Mouse (Mus musculus): ENCODE data around the gene Pinlyp. TPM values are rescaled to one million over a fixed set of nuclear protein-coding genes. Genes with fewer than 3 reads are reported as not detected.

The Pinlyp gene
- total RNA-seq, 2 experiments from 2014 or later, result not detected

Other genes with a start within 250 kb of the Pinlyp start
- 6.6 and 10.5 TPM in 2 replicates for gene Zfp61, start 244.9 kb downstream of the Pinlyp start, total RNA-seq (2015)
- gene Zfp61, start 244.9 kb downstream of the Pinlyp start, total RNA-seq (2017), result 22.7 and 29.0 TPM in 2 replicates
- gene Zfp94, start 229.5 kb downstream of the Pinlyp start, total RNA-seq (2015), result 2.5 and 3.6 TPM in 2 replicates
- gene Zfp94, start 229.5 kb downstream of the Pinlyp start, total RNA-seq (2017), result 2.7 and 5.0 TPM in 2 replicates
- gene Tescl, start 212.2 kb downstream of the Pinlyp start, total RNA-seq (2015), result not detected in 2 replicates
- not detected in 2 replicates for gene Tescl, start 212.2 kb downstream of the Pinlyp start, total RNA-seq (2017)
- not detected in 2 replicates for gene Lypd5, start 196.9 kb downstream of the Pinlyp start, total RNA-seq (2015)
- not detected in 2 replicates for gene Lypd5, start 196.9 kb downstream of the Pinlyp start, total RNA-seq (2017)
- gene Kcnn4, start 175.9 kb downstream of the Pinlyp start, total RNA-seq (2015), result 20.5 and 28.0 TPM in 2 replicates
- 48.6 and 57.7 TPM in 2 replicates for gene Kcnn4, start 175.9 kb downstream of the Pinlyp start, total RNA-seq (2017)
- 10.8 and 18.1 TPM in 2 replicates for gene Smg9, start 146.5 kb downstream of the Pinlyp start, total RNA-seq (2015)
- gene Smg9, start 146.5 kb downstream of the Pinlyp start, total RNA-seq (2017), result 16.0 and 20.8 TPM in 2 replicates
- 0.07 TPM in 1 of 2 replicates, not detected in the other for gene Irgc1, start 93.8 kb downstream of the Pinlyp start, total RNA-seq (2015)
- gene Irgc1, start 93.8 kb downstream of the Pinlyp start, total RNA-seq (2017), result not detected in 2 replicates
- 17.9 and 21.2 TPM in 2 replicates for gene Plaur, start 83.6 kb downstream of the Pinlyp start, total RNA-seq (2015)
- 20.5 and 27.6 TPM in 2 replicates for gene Plaur, start 83.6 kb downstream of the Pinlyp start, total RNA-seq (2017)
- gene Cadm4, start 64.1 kb downstream of the Pinlyp start, total RNA-seq (2015), result not detected in 2 replicates
- gene Cadm4, start 64.1 kb downstream of the Pinlyp start, total RNA-seq (2017), result not detected in 2 replicates
- gene Zfp428, start 39.1 kb downstream of the Pinlyp start, total RNA-seq (2015), result 2.0 and 2.2 TPM in 2 replicates
- 1.3 and 3.6 TPM in 2 replicates for gene Zfp428, start 39.1 kb downstream of the Pinlyp start, total RNA-seq (2017)
- not detected in 2 replicates for gene AC161166.1, start 33.7 kb downstream of the Pinlyp start, total RNA-seq (2015)
- not detected in 2 replicates for gene AC161166.1, start 33.7 kb downstream of the Pinlyp start, total RNA-seq (2017)
- gene Irgq, start 15.4 kb downstream of the Pinlyp start, total RNA-seq (2015), result 3.2 and 4.4 TPM in 2 replicates
- gene Irgq, start 15.4 kb downstream of the Pinlyp start, total RNA-seq (2017), result 4.7 and 5.3 TPM in 2 replicates
- gene Xrcc1, start 171 bp upstream of the Pinlyp start, total RNA-seq (2015), result 35.8 and 43.4 TPM in 2 replicates
- gene Xrcc1, start 171 bp upstream of the Pinlyp start, total RNA-seq (2017), result 40.0 and 44.3 TPM in 2 replicates
- 61.3 and 68.9 TPM in 2 replicates for gene Ethe1, start 41.4 kb upstream of the Pinlyp start, total RNA-seq (2015)
- gene Ethe1, start 41.4 kb upstream of the Pinlyp start, total RNA-seq (2017), result 18.3 and 31.4 TPM in 2 replicates
- gene Zfp575, start 41.5 kb upstream of the Pinlyp start, total RNA-seq (2015), result 0.12 and 0.15 TPM in 2 replicates
- not detected in 2 replicates for gene Zfp575, start 41.5 kb upstream of the Pinlyp start, total RNA-seq (2017)
- 3.6 and 4.5 TPM in 2 replicates for gene Phldb3, start 64.6 kb upstream of the Pinlyp start, total RNA-seq (2015)
- 10.4 and 11.5 TPM in 2 replicates for gene Phldb3, start 64.6 kb upstream of the Pinlyp start, total RNA-seq (2017)
- gene Lypd3, start 90.4 kb upstream of the Pinlyp start, total RNA-seq (2015), result not detected in 2 replicates
- gene Lypd3, start 90.4 kb upstream of the Pinlyp start, total RNA-seq (2017), result not detected in 2 replicates
- not detected in 2 replicates for gene Tex101, start 130.6 kb upstream of the Pinlyp start, total RNA-seq (2015)
- not detected in 2 replicates for gene Tex101, start 130.6 kb upstream of the Pinlyp start, total RNA-seq (2017)
- not detected in 2 replicates for gene BC049730, start 163.1 kb upstream of the Pinlyp start, total RNA-seq (2015)
- not detected in 2 replicates for gene BC049730, start 163.1 kb upstream of the Pinlyp start, total RNA-seq (2017)
- gene Gm4763, start 180.8 kb upstream of the Pinlyp start, total RNA-seq (2015), result not detected in 2 replicates
- gene Gm4763, start 180.8 kb upstream of the Pinlyp start, total RNA-seq (2017), result not detected in 2 replicates
- gene Cd177, start 214.2 kb upstream of the Pinlyp start, total RNA-seq (2015), result 16.4 and 16.9 TPM in 2 replicates
- gene Cd177, start 214.2 kb upstream of the Pinlyp start, total RNA-seq (2017), result 23.0 and 36.9 TPM in 2 replicates
- 0.44 and 2.6 TPM in 2 replicates for gene Ceacam10, start 231.1 kb upstream of the Pinlyp start, total RNA-seq (2015)
- gene Ceacam10, start 231.1 kb upstream of the Pinlyp start, total RNA-seq (2017), result 1.3 and 2.8 TPM in 2 replicates

All from megakaryocyte progenitor cell, adult 5-6 weeks (primary cell).